18 mouse cellular contexts compared by ENCODE assay signal in genomic region chr1:191303736-191304135, GRCm38 (mm10).
"Had no signal": no experiment of that assay in that cellular context is flagged by ENCODE, and none has a peak within 500 bp of the region (broad histone marks: within the 10 kb centered on the region; RNA-seq: fewer than 3 reads in every experiment).

No protein-coding gene starts in this region.

- H3K4me3 ChIP-seq: kidney, embryonic 15.5 days; limb, embryonic 12.5 days; limb, embryonic 15.5 days had no signal

- H3K27ac ChIP-seq: kidney, embryonic 15.5 days; limb, embryonic 12.5 days; limb, embryonic 15.5 days; liver, embryonic 14.5 days; stomach, postnatal 0 days had no signal

- ATAC-seq: liver, postnatal 0 days had no signal

- H3K9ac ChIP-seq: kidney, embryonic 15.5 days; limb, embryonic 12.5 days; limb, embryonic 15.5 days; liver, embryonic 14.5 days; liver, postnatal 0 days had no signal

- H3K4me2 ChIP-seq: kidney, embryonic 15.5 days; limb, embryonic 12.5 days; limb, embryonic 15.5 days; liver, embryonic 11.5 days; midbrain, embryonic 11.5 days had no signal

- DNase-seq: kidney, adult 8-10 months; kidney, postnatal 10 days; kidney, postnatal 36 days; left cerebral cortex, postnatal 4 days; liver, postnatal 0 days; midbrain, embryonic 14.5 days; right cerebral cortex, postnatal 14 days; right cerebral cortex, postnatal 4 days; thymus, adult 2 months; thymus, postnatal 14 days; thymus, postnatal 4 days had no signal

- H3K9me3 ChIP-seq: kidney, embryonic 15.5 days; limb, embryonic 12.5 days; limb, embryonic 15.5 days had no signal

- H3K27me3 ChIP-seq: kidney, embryonic 15.5 days; limb, embryonic 12.5 days; limb, embryonic 15.5 days had no signal
